Mouse (Mus musculus) gastrocnemius, adult 2 months (tissue): ENCODE measurements around the gene Nfe2l1. TPM values are rescaled to one million over a fixed set of nuclear protein-coding genes. Genes with fewer than 3 reads are reported as not detected.

ENCODE experiments used
- DNase-seq: peaks from one replicate; pipeline ENCODE4 v3.0.0; 2022
- H3K27ac ChIP-seq: fragments of 200-600 bp; 2 replicates; pipeline ENCODE4 v1.8.1; 2022; ENCODE audit warnings: mild to moderate bottlenecking
- H3K4me3 ChIP-seq: fragments of 200-600 bp; 2 replicates; pipeline ENCODE4 v1.8.1; 2022; ENCODE audit warnings: mild to moderate bottlenecking, moderate library complexity
- CTCF ChIP-seq: fragments of 200-600 bp; IDR thresholded peaks from 2 replicates; pipeline ENCODE4 v1.8.1; 2022; ENCODE audit warnings: antibody characterized with exemption, mild to moderate bottlenecking, moderate library complexity
- intact Hi-C: fragments of 180-260 bp; cut with DNase I; formaldehyde crosslinking; loops from one replicate; pipeline ENCODE4 v1.15.1; 2025
- long read RNA-seq, 2 experiments: library from polyadenylated mRNA; stranded (forward); transcript quantifications; one replicate each; pipeline ENCODE4 v2.0.0; 2021
- total RNA-seq, 2 experiments: library from RNA; stranded (reverse); gene quantifications; 2 replicates each; pipeline ENCODE4 v1.2.3; 2021

Gene Nfe2l1
- 100 to 1,000 TPM; 395 to 484 TPM for total RNA-seq
- long read RNA-seq, experiment 1, full-length matches to known transcripts = 318 of 500 reads
- long read RNA-seq, experiment 1, partial matches to known transcripts = 37 of 500 reads
- long read RNA-seq, experiment 1, other reads (novel, unspliced or antisense) = 145 of 500 reads
- long read RNA-seq, experiment 2, full-length matches to known transcripts = 323 of 526 reads
- long read RNA-seq, experiment 2, partial matches to known transcripts = 55 of 526 reads
- long read RNA-seq, experiment 2, other reads (novel, unspliced or antisense) = 148 of 526 reads

DNA sequence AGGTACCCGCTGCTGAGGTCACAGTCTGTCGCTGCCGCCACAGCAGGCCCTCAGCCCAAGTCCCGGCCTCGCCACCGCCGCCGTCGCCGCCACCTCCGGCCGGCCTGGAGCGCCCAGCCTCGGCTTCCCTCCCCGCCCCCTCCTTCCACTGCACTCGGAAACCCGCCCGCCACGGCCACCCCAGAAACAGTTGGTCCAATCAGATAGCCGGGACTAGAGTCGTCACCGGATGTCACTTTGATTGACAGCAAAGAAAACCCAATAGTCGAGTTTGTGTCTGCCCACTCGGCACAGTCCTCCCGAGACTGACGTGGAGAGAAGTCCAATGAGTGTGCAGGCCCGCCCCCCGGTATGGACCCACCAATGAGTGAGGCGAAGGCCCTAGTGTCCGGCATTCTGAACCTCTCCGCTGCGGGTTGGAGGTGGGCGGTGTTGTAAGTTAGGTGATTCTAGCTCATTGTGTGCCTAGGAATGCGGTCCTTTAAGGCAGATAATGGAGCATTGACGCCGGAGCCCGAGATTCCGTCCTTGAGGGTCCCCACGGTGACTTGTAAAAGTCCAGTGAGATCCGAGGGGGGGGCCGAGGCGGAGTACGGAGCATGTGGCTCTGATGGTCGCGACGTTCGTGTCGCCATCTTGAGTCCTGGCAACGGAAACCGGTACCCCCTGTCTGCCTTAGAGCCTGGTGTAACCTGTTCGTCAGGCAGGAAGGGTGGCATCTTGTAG is at the start of gene Nfe2l1:
Gene Nfe2l1, minus strand, starts transcription at position 156 of the 726 bp plus-strand sequence.
- H3K27ac ChIP-seq = peak within 1 kb of the TSS; percentile 99
- intact Hi-C loops = loop anchor here (2.0 kb wide), 1 partner anchor 53 kb away; the partner anchor contains the start of gene Snx11
- TF ChIP-seq CTCF = no peak
- DNase-seq = peak; percentile 99
- peak within 1 kb of the TSS; percentile 94 for H3K4me3 ChIP-seq

DNA sequence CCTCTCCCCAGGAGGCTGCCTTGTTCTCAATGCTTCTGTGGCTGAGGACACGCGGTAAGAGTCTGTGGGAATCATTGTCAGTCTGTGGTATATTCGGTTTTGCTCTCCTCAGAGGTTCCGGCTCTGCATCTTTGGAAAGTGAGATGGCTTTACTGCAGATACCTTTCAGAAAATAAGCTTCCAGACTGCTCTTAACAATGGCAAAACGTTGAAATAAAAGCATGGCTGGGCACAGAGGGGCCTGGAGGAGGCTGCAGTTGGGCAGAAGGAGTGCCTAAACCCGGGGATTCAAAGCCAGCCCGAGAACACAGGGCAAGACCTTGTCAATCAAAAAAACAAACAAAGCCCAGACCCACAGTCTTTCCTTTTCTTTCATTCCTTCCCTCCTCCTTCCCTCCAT is 49.6 kb upstream of the Nfe2l1 start:
- H3K27ac ChIP-seq = no peak overlapping the region
- intact Hi-C loops = no loop called here
- no peak for DNase-seq

DNA sequence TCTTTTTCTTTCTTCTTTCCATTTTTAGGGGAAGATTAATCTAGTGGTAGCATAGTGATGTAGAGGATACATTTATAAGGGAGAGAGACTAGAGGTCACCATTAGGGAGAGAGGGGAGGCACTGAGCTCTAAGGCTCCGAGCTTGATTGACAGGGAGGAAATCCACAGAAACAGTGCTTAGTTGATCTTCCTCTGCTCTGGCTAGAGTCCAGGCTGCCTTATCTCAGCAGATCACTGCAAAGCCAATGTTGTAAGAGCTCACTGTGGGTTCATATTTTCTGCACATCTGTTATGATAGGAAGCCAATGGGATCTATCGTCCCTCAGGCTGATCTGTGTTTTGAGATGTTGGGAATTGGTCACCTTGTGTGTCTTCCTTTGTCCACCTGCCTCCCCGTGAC is 48.9 kb upstream of the Nfe2l1 start:
- no peak overlapping the region for H3K4me3 ChIP-seq
- no peak for DNase-seq
- intact Hi-C loops = no loop called here
- no peak overlapping the region for H3K27ac ChIP-seq
- no peak for TF ChIP-seq CTCF

More for the DNA sequence above, 49.6 kb upstream of the Nfe2l1 start:
- TF ChIP-seq CTCF = no peak
- no peak overlapping the region for H3K4me3 ChIP-seq

DNA sequence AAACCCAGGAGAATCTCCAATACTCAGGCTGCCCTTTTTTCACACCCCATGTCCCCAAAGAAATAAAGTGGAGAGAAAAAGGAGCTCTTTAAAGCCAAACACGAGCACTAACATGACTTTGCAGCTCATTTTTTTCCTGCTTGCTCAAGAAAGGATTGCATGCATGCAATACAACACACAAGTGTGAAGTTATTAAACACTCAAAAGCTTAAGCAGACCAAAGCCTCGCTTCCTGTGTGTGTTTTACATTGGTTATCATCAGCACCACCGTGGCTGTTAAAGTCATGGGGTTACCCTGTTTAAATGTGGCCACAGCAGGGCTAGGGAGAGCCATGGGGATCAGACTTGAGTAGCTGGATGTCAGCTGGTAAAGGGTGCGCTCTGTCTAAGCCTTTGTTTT is 47.3 kb upstream of the Nfe2l1 start:
- H3K27ac ChIP-seq = no peak overlapping the region
- TF ChIP-seq CTCF = no peak
- no peak for DNase-seq
- intact Hi-C loops = no loop called here
- no peak overlapping the region for H3K4me3 ChIP-seq

DNA sequence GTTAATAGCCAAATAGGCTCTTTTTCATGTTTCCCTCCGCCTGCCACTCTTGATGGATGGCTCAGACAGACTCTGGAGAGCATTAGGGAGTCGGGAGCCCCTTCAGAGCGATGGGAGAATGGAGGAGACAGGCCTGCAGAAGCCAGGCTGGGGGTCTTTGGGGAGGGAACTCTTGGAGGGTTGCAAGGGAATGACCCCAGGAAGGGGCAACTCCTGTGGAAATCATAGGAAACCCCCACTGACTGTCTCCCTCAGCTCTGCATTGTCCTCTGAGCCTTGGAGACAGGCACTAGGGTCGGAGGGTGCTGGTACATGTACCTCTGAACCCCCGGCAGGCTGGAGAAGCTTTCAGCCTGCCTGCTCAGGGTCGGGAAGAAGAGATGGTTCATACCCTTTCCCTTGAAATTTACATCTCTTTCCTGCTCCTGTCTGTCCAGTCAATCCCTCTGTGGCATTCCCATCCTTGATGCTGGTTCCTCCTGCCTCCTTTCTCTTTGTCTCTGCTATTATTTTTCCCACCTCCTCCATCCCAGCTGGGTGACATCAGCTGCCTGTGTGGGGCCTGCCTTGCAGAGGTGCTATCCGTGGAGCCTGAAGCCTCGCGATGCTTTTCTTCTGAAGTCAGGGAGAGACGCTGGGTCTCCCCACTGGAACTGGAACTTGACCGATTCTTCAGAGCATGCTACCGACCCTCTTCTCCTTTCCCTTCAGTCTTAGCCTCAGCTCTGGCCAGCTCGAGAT is 46.7 kb upstream of the Nfe2l1 start:
- no peak overlapping the region for H3K27ac ChIP-seq
- no peak for TF ChIP-seq CTCF
- no peak for DNase-seq
- no peak overlapping the region for H3K4me3 ChIP-seq
- intact Hi-C loops = no loop called here

DNA sequence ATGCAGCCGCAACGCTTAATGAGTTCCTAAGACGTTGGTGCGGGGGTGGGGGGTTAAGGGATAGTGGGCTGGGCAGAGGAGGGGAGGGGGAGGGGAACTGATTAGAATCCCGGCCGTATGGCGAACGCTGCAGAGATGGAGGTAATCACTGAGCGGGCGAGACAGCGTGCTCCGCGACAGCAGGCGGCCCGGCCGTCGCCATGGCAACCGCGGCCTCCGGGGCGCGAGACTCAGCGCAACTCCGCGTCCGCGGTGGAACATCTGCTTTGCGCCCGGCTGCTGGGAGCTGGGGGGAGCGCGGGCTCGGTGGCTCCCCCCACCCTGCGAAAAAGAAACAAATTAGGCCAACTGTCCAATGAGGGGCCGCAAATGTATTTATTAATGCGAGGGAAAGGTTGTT is 46.0 kb upstream of the Nfe2l1 start:
- Histone ChIP-seq H3K27ac (no peak overlapping the region; the same call in 1 of the 2 replicates), H3K4me3 (peak overlapping the region; percentile 68)
- peak; percentile 83 for DNase-seq
- TF ChIP-seq CTCF = no peak
- intact Hi-C loops = no loop called here

DNA sequence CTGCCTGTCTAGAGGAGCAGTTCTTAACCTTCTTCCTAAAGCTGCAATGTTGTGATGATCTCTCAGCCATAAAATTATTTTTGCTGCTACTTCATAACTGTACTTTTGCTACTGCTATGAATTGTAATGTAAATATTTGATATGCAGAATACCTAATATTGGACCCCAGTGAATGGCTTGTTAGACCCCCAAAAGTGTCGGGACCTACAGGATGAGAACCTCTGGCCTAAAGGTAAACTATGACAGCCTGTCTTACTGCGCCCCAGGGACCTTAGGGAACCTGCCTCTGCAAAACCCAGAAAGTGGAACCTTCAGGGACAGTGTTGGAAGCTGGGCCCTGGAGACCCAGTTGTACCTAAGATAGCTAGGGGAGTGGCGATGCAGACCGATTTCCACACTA is 45.5 kb upstream of the Nfe2l1 start:
- Histone ChIP-seq H3K4me3 (peak overlapping the region; percentile 68), H3K27ac (no peak overlapping the region)
- no peak for DNase-seq
- no peak for TF ChIP-seq CTCF
- intact Hi-C loops = no loop called here

DNA sequence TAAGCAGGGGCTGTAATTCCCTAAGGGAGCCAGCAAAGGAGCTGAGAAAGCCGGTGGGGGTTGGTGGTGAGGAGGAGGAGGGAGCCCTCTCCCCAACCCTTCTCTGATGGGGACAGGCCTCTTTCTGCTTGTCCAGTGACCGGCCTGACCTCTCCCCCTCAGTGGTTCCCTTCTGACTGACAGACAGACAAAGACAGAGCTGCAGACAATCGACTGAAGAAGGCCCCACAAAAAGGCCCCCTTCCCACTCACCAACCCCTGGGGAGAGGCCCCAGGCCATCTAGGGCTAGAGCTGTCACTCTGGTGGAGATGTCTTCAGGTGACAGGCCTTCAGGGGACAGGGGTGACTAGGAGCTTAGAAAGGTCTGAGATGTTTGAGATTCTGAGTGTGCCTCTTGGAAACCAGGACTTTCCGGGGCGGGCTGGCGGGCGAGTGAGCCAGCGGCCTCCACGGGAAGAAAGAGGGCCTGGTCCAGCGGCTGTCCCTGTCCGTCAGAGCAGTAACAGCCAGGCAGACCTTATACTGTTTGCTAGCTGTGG is 43.9 kb upstream of the Nfe2l1 start:
- Histone ChIP-seq H3K4me3 (peak overlapping the region; percentile 69), H3K27ac (peak overlapping the region; percentile 91)
- TF ChIP-seq CTCF = no peak
- DNase-seq = peak; percentile 83
- intact Hi-C loops = loop anchor here (5.0 kb wide), 1 partner anchor 94 kb away; no protein-coding TSS in a partner anchor

DNA sequence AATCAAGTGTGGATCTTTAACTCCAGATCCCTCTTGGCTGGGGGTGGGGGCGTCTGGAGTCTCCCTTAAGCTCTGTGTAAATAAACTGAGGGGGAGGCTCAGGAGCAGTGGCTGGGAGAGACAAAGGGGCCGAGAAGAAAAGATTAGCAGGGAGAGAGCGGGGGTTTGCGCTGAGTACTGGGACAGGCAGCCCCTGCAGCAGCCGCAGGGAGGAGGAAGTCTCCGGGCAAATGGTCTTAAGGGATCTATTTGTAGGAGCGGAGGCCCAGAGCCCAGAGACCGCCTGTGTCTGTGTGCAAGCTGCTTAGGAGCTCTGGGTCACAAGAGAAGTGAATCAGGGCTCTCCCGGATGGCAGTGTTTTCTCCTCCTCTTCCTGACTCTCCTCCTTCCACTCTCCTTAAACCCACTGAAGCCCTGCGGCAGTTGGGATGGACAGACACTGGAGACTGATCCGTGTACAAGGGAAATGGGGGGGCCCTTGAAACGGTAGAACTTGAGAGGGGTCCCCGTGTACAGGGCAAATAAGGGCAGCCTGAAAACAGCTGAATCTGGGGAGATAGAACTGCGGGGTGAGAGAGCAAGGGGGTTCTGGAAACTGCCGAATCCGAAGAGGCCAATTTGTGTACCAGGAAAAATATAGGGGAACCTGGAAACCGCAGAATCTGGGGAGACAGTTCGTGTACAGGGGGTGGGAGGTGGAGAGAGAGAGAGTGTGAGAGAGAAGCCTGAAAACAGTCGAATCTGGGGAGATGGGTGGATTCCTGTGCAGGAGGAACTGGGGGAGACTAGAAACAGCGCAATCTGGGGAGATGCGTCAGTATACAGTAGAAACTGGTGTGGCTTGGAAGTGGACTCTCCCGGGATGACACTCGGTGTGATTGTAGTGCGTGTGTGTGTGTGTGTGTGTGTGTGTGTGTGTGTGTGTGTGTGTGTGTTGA is 42.9 kb upstream of the Nfe2l1 start:
- H3K4me3 ChIP-seq = peak overlapping the region; percentile 69
- H3K27ac ChIP-seq = peak overlapping the region; percentile 91
- peak; percentile 47 for DNase-seq
- intact Hi-C loops = loop anchor here (5.0 kb wide), 1 partner anchor 95 kb away; no protein-coding TSS in a partner anchor
- TF ChIP-seq CTCF = no peak

DNA sequence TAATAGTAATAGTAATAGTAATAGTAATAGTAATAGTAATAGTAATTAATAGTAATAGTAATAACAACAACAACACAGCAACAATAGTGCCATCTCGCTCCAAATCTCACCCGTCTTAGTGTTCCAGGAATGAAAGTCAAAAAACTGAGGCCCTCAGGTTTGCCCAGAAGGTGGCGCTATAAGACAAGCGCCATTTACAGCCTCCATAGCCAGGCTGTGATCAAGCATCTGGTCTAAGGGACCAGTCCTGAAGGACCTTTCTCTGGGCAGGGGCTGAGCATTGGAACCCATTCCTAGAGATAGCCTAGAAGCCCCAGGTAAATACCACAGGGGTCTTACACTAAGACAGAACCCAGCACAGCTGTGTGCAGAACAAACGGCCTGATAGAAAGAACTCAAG is 37.4 kb upstream of the Nfe2l1 start:
- intact Hi-C loops = loop anchor here (1.0 kb wide), 1 partner anchor 43 kb away; no protein-coding TSS in a partner anchor
- no peak overlapping the region for H3K27ac ChIP-seq
- peak; percentile 95 for TF ChIP-seq CTCF
- peak; percentile 71 for DNase-seq
- no peak overlapping the region for H3K4me3 ChIP-seq

DNA sequence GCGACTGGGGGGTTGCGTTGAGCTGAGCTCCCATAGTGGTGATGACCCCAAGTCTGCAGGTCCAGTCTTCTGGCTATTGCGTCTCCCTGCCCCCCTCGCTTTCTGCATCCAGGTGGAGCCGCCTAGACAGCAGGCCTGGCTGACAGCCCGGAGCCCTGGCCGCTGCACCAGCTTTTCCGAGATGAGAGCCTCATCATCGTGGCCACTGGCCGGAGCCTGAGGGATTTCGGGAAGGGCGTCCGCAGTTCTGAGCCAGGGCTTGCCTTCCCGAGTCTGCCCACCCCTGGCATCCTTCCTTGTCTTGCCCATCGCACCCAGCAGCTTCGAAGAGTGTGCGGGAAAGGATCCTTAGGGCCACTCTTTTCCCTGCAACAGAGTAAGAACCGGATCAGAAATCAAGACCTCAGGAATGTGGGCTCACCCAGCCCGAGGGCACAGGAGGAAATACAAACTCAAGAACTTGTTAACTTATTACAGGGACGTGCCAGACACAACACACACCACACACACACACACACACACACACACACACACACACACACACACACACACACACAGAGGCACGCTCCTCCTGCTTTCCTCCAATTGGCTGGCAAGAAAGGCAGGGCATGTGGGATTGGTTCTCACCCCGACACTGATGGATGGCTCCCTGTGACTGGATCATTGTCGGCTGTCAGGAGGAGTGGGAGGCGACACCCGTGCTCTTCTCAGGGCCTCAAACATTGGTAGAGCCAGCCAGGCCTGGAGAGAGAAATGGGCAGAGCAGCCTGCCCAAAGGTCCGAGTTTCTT is 33.6 kb upstream of the Nfe2l1 start:
- no peak for TF ChIP-seq CTCF
- peak overlapping the region; percentile 92 for H3K27ac ChIP-seq
- H3K4me3 ChIP-seq = peak overlapping the region; percentile 51
- DNase-seq = peak; percentile 81
- intact Hi-C loops = loop anchor here (5.0 kb wide), 3 partner anchors 86 to 311 kb away; partner anchors contain the start of gene Snx11
